Mouse (Mus musculus): ENCODE measurements at regions not wholly inside any gene's neighbourhood (a gene's known extent, or its start where the extent isn't known, plus 50 kb on each side); places are given as distances from the start of the nearest gene placed in this dataset.

DNA sequence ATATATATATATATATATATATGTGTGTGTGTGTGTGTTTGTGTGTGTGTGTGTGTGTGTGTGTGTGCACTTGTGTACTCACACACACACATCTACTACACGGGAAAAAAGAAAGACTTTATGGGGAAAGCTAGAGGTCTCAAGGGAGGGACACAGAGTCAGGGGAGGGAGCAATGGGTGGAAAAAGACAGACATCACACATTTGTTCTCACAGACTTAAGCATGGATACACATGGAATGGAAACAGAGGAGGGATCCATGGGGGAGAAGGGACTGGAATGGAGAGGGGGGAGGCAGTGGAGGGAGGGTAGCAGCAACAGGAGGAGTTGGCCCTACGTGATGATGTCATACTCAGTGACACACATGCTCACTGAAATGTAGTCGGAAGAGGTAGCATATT is 248.3 kb downstream of the Cryba4 start:
- Histone ChIP-seq H3K4me2 (ENCODE audit: low read length) (no peak overlapping the region), H3K9ac (ENCODE audit: low read length) (no peak overlapping the region), H3K4me3 (ENCODE audit: low read depth, low read length) (no peak overlapping the region), H3K27me3 (replicated peaks; ENCODE audit: control insufficient read depth, insufficient read depth, low read length) (no peaks in the 10 kb centered on the region), H3K27ac (ENCODE audit: low read depth, low read length) (no peak overlapping the region), H3K9me3 (replicated peaks; ENCODE audit: control insufficient read depth, low read length) (peaks cover 6% of the 10 kb centered on the region; the same call in 1 of the 2 replicates), H3K36me3 (ENCODE audit: control insufficient read depth, insufficient read depth, low read length) (no peaks in the 10 kb centered on the region), H3K4me1 (ENCODE audit: control insufficient read depth, insufficient read depth, low read length) (peaks cover 23% of the 10 kb centered on the region)
- no peak for ATAC-seq
- WGBS, result 80% methylated on average over 3 of the region's 3 CpGs
- DNase-seq (ENCODE audit: low spot score), result no peak

- no peak overlapping the region for H3K27ac ChIP-seq (ENCODE audit: low read depth, low read length)
- 34% methylated on average over 9 of the region's 9 CpGs for WGBS
These were observed 239.7 kb downstream of the Cryba4 start for GRCm38 (mm10) chr5:112012505-112013164.

DNA sequence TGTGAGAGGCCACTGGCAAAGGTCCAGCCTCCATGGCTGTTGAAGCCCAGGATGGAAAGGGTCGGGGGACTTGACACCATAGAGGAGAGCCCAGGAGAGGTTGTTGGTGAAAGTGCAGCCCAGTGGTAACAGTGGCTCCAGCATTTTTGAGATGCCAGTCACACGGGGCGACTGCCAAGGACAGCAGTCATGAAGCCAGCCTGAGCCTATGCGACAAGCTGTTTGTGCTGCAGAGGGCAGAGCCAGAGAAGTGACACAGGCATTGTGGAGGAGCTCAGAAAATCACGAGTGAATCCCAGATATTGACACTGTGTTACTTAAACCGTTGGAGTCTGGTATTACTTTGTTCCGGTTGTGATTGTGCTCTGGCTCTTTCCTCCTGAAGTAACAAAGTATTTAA is 233.4 kb downstream of the Cryba4 start:
- 67% methylated on average over 7 of the region's 7 CpGs for WGBS
- no peaks in the 10 kb centered on the region for H3K36me3 ChIP-seq (ENCODE audit: control insufficient read depth, insufficient read depth, low read length)
- H3K4me2 ChIP-seq (ENCODE audit: low read length), result no peak overlapping the region
- H3K27me3 ChIP-seq (replicated peaks; ENCODE audit: control insufficient read depth, insufficient read depth, low read length), result no peaks in the 10 kb centered on the region
- no peak for DNase-seq (ENCODE audit: low spot score)
- H3K4me1 ChIP-seq (ENCODE audit: control insufficient read depth, insufficient read depth, low read length), result peaks cover 3% of the 10 kb centered on the region; the same call in 1 of the 2 replicates
- no peaks in the 10 kb centered on the region for H3K9me3 ChIP-seq (replicated peaks; ENCODE audit: control insufficient read depth, low read length)
- H3K27ac ChIP-seq (ENCODE audit: low read depth, low read length), result no peak overlapping the region
- no peak overlapping the region for H3K4me3 ChIP-seq (ENCODE audit: low read depth, low read length)
- no peak overlapping the region for H3K9ac ChIP-seq (ENCODE audit: low read length)
- ATAC-seq, result no peak

More at GRCm38 (mm10) chr5:112012505-112013164, 239.7 kb downstream of the Cryba4 start:
- Histone ChIP-seq H3K9me3 (replicated peaks; ENCODE audit: control insufficient read depth, low read length) (no peaks in the 10 kb centered on the region), H3K27me3 (replicated peaks; ENCODE audit: control insufficient read depth, insufficient read depth, low read length) (no peaks in the 10 kb centered on the region), H3K36me3 (ENCODE audit: control insufficient read depth, insufficient read depth, low read length) (no peaks in the 10 kb centered on the region), H3K4me3 (ENCODE audit: low read depth, low read length) (no peak overlapping the region), H3K4me2 (ENCODE audit: low read length) (no peak overlapping the region), H3K9ac (ENCODE audit: low read length) (no peak overlapping the region), H3K4me1 (ENCODE audit: control insufficient read depth, insufficient read depth, low read length) (peaks cover 7% of the 10 kb centered on the region; the same call in 1 of the 2 replicates)
- ATAC-seq (peak; percentile 44; the same call in 1 of the 2 replicates), DNase-seq (ENCODE audit: low spot score) (peak; percentile 31)

DNA sequence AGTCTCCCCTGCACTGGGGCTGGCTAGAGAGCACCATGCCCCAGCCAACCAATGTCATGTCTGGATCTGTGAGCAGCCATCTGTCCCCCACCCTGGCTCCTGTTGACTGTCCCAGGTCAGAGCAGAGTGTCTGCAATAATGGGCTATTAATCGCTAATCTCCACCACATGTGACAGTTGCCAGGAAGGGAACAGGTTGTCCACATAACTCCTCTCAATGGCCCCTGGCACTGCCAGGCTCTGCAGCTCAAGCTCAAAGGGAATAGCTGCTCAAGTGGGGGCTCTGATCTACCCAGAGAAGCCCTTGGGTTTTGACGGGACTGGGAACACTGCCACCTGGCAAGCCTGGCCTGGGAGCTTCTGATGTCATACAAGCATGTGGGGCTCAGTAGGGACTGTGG is 231.4 kb downstream of the Cryba4 start:
- H3K9ac ChIP-seq (ENCODE audit: low read length), result no peak overlapping the region
- H3K27ac ChIP-seq (ENCODE audit: low read depth, low read length), result 0 out of 2 replicates have a peak overlapping the region, but pooled peaks have one; percentile 4
- ATAC-seq (peak; percentile 89), DNase-seq (ENCODE audit: low spot score) (peak; percentile 88)
- no peaks in the 10 kb centered on the region for H3K9me3 ChIP-seq (replicated peaks; ENCODE audit: control insufficient read depth, low read length)
- no peak overlapping the region for H3K4me2 ChIP-seq (ENCODE audit: low read length)
- peaks cover 3% of the 10 kb centered on the region; the same call in 1 of the 2 replicates for H3K4me1 ChIP-seq (ENCODE audit: control insufficient read depth, insufficient read depth, low read length)
- no peaks in the 10 kb centered on the region for H3K36me3 ChIP-seq (ENCODE audit: control insufficient read depth, insufficient read depth, low read length)
- H3K27me3 ChIP-seq (replicated peaks; ENCODE audit: control insufficient read depth, insufficient read depth, low read length), result no peaks in the 10 kb centered on the region
- no peak overlapping the region for H3K4me3 ChIP-seq (ENCODE audit: low read depth, low read length)
- WGBS, result 32% methylated on average over 2 of the region's 2 CpGs

DNA sequence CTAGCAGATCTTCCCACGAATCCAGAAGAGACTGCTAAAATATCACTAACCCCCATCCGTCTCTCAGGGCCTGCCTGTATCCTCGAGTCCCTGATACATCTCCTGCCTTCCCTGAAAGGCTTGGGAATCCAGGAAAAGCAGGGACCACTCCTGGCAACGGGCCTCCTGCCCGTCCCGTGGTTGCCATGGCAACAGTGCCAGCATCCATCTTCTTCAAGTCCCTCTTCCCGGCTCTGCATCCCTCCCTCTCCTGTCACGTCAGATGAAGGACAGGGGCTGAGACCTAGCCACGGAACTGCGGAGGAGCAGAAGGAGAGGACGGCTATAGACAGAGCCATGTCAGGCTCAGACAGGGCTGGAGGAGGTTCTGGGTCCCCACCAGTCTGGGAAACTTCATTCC is 222.4 kb downstream of the Cryba4 start:
- H3K9ac ChIP-seq (ENCODE audit: low read length), result peak overlapping the region; percentile 40; the same call in 1 of the 2 replicates
- ATAC-seq, result peak; percentile 76
- H3K4me1 ChIP-seq (ENCODE audit: control insufficient read depth, insufficient read depth, low read length), result peaks cover 25% of the 10 kb centered on the region
- H3K9me3 ChIP-seq (replicated peaks; ENCODE audit: control insufficient read depth, low read length), result no peaks in the 10 kb centered on the region
- no peaks in the 10 kb centered on the region for H3K36me3 ChIP-seq (ENCODE audit: control insufficient read depth, insufficient read depth, low read length)
- H3K27me3 ChIP-seq (replicated peaks; ENCODE audit: control insufficient read depth, insufficient read depth, low read length), result no peaks in the 10 kb centered on the region
- no peak overlapping the region for H3K4me3 ChIP-seq (ENCODE audit: low read depth, low read length)
- H3K27ac ChIP-seq (ENCODE audit: low read depth, low read length), result peak overlapping the region; percentile 70
- WGBS, result 17% methylated on average over 11 of the region's 11 CpGs
- peak; percentile 92 for DNase-seq (ENCODE audit: low spot score)
- H3K4me2 ChIP-seq (ENCODE audit: low read length), result 0 out of 2 replicates have a peak overlapping the region, but pooled peaks have one; percentile 4

DNA sequence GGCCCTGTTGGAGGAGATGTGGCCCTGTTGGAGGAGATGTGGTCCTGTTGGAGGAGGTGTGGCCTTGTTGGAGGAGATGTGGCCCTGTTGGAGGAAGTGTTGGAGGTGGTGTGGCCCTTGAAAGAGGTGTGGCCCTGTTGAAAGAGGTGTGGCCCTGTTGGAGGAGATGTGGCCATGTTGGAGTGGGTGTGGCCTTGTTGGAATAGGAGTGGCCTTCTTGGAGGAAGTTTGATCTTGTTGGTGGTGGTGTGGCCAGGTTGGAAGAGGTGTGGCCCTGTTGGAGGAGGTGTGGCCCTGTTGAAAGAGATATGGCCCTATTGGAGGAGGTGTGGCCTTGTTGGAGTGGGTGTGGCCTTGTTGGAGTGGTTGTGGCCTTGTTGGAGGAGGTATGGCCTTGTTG is 220.3 kb downstream of the Cryba4 start:
- DNase-seq (ENCODE audit: low spot score) (no peak), ATAC-seq (no peak)
- Histone ChIP-seq H3K4me2 (ENCODE audit: low read length) (no peak overlapping the region), H3K4me1 (ENCODE audit: control insufficient read depth, insufficient read depth, low read length) (peaks cover 35% of the 10 kb centered on the region), H3K9ac (ENCODE audit: low read length) (no peak overlapping the region), H3K9me3 (replicated peaks; ENCODE audit: control insufficient read depth, low read length) (no peaks in the 10 kb centered on the region), H3K36me3 (ENCODE audit: control insufficient read depth, insufficient read depth, low read length) (no peaks in the 10 kb centered on the region), H3K27me3 (replicated peaks; ENCODE audit: control insufficient read depth, insufficient read depth, low read length) (no peaks in the 10 kb centered on the region), H3K4me3 (ENCODE audit: low read depth, low read length) (no peak overlapping the region), H3K27ac (ENCODE audit: low read depth, low read length) (no peak overlapping the region)

GRCm38 (mm10) chr5:112035426-112035825 is 216.9 kb downstream of the Cryba4 start:
- peaks cover 25% of the 10 kb centered on the region for H3K4me1 ChIP-seq (ENCODE audit: control insufficient read depth, insufficient read depth, low read length)
- ATAC-seq, result peak; percentile 35; the same call in 1 of the 2 replicates
- no peak overlapping the region for H3K27ac ChIP-seq (ENCODE audit: low read depth, low read length)
- H3K4me3 ChIP-seq (ENCODE audit: low read depth, low read length), result no peak overlapping the region
- DNase-seq (ENCODE audit: low spot score), result peak; percentile 49
- H3K36me3 ChIP-seq (ENCODE audit: control insufficient read depth, insufficient read depth, low read length), result no peaks in the 10 kb centered on the region
- no peak overlapping the region for H3K9ac ChIP-seq (ENCODE audit: low read length)
- no peaks in the 10 kb centered on the region for H3K9me3 ChIP-seq (replicated peaks; ENCODE audit: control insufficient read depth, low read length)
- 25% methylated on average over 8 of the region's 8 CpGs for WGBS
- H3K27me3 ChIP-seq (replicated peaks; ENCODE audit: control insufficient read depth, insufficient read depth, low read length), result no peaks in the 10 kb centered on the region
- no peak overlapping the region for H3K4me2 ChIP-seq (ENCODE audit: low read length)

- 82% methylated on average over 8 of the region's 8 CpGs for WGBS
- no peak for DNase-seq (ENCODE audit: low spot score)
- no peaks in the 10 kb centered on the region for H3K9me3 ChIP-seq (replicated peaks; ENCODE audit: control insufficient read depth, low read length)
- H3K27ac ChIP-seq (ENCODE audit: low read depth, low read length), result no peak overlapping the region
- H3K4me1 ChIP-seq (ENCODE audit: control insufficient read depth, insufficient read depth, low read length), result peaks cover 39% of the 10 kb centered on the region
- no peak overlapping the region for H3K4me3 ChIP-seq (ENCODE audit: low read depth, low read length)
- ATAC-seq, result no peak
- no peak overlapping the region for H3K9ac ChIP-seq (ENCODE audit: low read length)
- H3K36me3 ChIP-seq (ENCODE audit: control insufficient read depth, insufficient read depth, low read length), result no peaks in the 10 kb centered on the region
- H3K4me2 ChIP-seq (ENCODE audit: low read length), result no peak overlapping the region
- H3K27me3 ChIP-seq (replicated peaks; ENCODE audit: control insufficient read depth, insufficient read depth, low read length), result no peaks in the 10 kb centered on the region
These were observed 215.2 kb downstream of the Cryba4 start for GRCm38 (mm10) chr5:112037080-112037479.

- H3K27me3 ChIP-seq (replicated peaks; ENCODE audit: control insufficient read depth, insufficient read depth, low read length), result no peaks in the 10 kb centered on the region
- WGBS, result 53% methylated on average over 10 of the region's 10 CpGs
- H3K36me3 ChIP-seq (ENCODE audit: control insufficient read depth, insufficient read depth, low read length), result no peaks in the 10 kb centered on the region
- H3K4me2 ChIP-seq (ENCODE audit: low read length), result no peak overlapping the region
- H3K27ac ChIP-seq (ENCODE audit: low read depth, low read length), result peak overlapping the region; percentile 88; the same call in 1 of the 2 replicates
- ATAC-seq, result no peak
- no peak overlapping the region for H3K9ac ChIP-seq (ENCODE audit: low read length)
- DNase-seq (ENCODE audit: low spot score), result peak; percentile 54
- peaks cover 44% of the 10 kb centered on the region for H3K4me1 ChIP-seq (ENCODE audit: control insufficient read depth, insufficient read depth, low read length)
- H3K4me3 ChIP-seq (ENCODE audit: low read depth, low read length), result no peak overlapping the region
- no peaks in the 10 kb centered on the region for H3K9me3 ChIP-seq (replicated peaks; ENCODE audit: control insufficient read depth, low read length)
These were observed 212.5 kb downstream of the Cryba4 start for GRCm38 (mm10) chr5:112039645-112040372.
